Mouse (Mus musculus): ENCODE measurements around the gene Ppp1r3c.
"Not testable (repeated sequence)": the region's sequence is repeated elsewhere in the genome, so short reads cannot be mapped to it uniquely, and the experiment has no call there.

Ppp1r3c gene

DNA sequence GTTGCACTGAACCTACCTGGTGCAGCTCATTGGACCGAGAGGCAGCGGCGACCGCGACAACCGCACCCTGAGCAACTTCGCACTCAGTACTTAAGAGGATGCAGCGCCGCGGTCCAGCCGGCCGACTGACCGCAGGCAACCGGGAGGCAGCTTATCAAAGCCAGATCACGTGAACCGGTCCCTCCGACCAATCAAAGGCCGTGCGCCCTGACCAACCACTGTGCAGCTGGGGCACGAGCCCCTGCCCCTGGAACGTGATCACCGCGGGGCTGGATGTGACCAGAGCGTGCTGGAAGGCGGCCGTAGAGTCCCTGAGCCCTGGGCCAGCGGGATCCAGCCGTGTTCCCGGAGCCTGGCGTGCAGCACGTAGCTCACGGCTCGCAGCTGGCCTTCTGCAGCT lies at the start of gene Ppp1r3c:
Ppp1r3c (minus strand) TSS at position 117 of the 400 bp plus-strand sequence.
- in situ Hi-C loops (cut with MboI, MseI) = no loop called here

DNA sequence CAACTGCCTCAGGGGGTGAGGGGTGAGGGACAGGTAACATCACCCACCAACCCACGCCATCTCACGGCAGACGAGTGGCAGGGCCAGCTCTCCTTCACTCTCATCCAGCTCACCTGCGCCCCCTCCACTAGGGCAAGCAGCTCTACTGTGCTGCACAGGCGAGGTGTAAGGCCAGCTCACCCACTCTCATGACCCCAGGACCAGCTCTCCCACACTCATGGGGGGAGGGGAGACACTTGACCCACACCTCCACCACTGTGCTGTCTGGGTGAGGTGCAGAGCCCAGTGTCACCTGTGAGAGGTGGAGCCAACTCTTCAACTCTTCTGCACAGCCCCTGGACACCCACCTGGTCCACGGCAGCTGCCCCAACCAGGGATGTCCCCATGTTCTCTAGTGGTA lies 46.7 kb upstream of the Ppp1r3c start:
- in situ Hi-C loops (cut with MboI, MseI) = no loop called here

DNA sequence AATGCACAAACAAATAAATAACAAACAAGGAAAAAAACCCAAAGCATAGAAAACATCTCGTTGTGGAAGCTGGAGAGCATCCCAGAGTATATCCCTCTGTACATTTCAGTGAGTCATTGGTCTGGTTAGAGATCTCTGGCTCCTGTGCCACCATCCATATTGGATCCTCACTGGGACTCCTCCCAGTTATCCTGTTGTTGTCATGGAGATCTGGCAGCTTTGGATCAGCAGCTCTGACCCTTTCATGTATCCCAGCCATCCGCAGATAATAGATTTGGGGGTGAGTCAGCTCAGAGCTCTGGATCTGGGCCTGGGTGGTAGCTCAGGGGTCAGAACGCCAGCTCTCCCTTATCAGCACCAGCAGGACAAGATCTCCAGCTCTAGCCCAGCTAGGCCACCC lies 46.1 kb upstream of the Ppp1r3c start:
- in situ Hi-C loops (cut with MboI, MseI) = no loop called here

DNA sequence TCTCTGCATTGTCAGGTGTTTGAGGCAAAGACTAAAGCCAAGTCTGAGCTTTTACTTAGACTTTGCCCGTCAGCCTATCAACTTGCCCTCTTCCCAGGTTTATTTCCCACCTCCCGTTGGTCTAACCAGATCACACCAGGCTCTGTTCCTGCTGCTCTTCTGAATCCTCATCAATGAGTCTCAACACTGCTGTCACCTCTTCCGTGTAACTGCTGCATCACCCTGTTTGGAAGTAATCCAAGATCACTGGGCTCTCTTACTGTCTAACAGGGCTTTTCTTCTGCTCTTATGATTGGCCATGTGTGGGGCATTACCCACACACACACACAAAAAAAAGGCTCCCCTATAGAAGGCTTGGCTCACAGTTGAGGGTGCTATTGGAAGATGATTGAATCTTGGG lies 45.5 kb upstream of the Ppp1r3c start:
- in situ Hi-C loops (cut with MboI, MseI) = no loop called here

DNA sequence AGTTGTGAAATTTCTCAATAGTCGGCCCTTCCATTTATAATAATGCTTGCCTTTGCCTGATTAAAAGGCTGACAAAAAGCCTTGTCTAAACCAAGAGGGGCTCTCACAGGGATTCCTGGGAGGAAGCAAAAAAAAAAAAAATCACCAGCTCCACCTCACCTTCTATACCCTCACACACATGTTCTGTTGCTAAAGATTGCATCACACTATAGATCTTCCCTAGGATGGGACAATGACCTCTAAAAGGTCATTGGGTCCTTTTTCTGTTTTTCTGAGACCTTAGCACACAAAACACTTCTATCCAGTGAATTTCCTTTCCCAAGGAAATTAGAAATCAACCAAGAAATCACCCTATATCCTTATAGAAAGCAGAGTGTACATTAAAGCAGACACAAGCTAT lies 43.9 kb upstream of the Ppp1r3c start:
- in situ Hi-C loops (cut with MboI, MseI) = no loop called here

DNA sequence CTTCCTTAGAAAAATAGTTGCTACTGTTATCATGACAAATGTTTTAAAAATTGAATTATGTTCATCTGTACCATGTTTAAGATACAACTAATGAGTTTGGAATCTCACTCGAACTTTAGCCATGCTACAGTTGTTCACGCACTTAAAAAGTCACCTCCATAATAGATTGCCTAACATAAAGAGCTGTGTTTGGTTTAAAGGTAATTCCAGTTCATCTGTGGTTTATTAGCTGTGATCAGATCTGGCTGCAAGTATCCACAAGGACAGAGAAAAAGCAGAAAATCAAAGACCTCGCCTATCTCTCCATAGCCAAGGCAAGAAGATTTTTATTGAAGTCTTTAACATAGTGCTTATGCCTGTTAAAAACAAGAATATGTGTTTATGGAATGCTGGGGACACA lies 43.3 kb upstream of the Ppp1r3c start:
- in situ Hi-C loops (cut with MboI, MseI) = no loop called here

DNA sequence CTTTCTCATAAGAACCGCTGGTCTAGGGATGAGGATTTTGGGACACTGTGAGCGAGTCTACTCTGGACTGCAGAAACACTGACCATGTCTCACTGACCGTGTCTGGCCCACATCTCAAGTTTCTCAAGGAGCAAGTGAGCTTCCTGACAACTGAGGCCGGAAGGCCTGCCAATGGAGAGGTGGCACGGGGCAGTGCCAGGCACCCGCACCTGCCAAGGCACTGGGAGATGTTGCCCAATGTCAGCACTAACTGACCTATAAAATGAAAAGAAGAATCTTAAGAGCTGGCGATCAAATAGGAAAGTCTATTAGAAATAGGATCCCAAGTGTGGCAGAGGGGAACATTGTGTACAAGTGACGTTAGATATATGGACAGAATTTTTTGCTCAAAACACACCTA lies 39.1 kb upstream of the Ppp1r3c start:
- in situ Hi-C loops (cut with MboI, MseI) = no loop called here

DNA sequence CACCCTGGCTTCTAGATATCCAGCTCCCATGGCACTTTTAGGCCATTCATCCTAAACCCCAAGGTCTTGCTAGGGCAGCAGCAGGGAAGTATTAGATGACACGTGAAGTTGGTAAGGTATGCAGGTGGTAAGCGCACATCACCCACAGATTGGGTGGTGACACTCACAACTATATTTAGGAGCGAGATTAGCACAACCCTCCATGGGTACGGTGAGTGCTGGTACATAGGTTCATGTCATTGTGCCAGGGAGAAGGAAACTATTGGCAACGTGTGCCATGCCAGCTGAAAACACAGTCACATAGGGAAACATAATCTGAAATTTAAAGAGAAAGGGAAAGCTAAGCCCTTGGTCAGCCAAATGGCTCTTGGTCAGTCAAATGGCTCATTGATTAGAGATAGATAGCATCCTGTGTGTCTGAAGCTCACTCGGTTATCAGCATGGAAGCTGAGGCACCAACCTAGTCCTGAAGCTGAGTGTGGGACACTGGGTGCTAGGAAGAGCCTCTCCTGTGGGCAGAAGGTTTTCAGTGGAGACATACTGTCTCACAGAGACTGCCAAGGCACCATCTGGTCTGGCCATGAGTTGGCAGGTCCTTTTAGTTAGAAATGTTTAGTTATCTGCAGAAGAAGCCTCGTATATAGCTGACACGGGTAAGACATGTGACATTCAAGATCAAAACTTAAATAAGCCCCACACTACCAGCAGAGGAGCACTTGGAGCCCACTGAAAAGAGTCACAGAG lies 37.4 kb upstream of the Ppp1r3c start:
- in situ Hi-C loops (cut with MboI, MseI) = no loop called here

DNA sequence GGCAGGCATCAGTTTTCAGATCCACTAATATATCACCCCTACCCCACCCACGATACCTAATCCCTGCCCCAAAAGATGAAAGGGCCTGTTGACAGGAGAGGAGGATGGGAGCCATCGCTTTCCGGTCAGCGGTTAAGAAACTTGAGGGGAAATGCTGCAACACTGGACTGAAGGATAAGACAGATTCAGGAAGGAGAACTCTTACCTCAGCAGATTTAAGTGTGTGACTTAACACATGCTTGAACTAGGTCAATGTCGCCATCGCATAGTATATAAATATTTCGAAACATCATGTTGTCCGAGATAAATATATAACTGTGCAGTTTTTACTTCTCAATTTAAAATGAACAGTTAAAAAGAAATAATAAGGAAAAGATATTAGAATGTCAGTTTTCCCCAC lies 31.6 kb upstream of the Ppp1r3c start:
- in situ Hi-C loops (cut with MboI, MseI) = no loop called here

DNA sequence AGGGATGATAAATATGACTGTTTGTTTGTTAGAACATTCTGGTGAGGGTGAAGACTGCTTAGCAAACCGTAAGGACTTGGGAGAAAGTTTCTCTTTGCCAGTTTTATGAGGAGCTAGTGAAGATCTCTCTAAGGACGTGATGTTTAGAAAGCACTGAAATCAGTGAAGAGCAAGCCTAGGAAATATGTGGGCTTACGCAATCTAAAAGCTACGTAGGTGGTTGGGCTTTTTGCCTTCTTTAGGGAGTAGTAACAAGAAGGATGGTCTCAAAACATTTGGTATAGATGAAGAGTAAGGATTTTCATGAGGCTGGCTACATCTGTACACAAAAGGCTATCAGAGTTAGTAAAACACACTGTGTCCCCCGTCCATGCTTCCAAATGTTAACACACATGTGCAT lies 28.0 kb upstream of the Ppp1r3c start:
- in situ Hi-C loops (cut with MboI, MseI) = no loop called here

DNA sequence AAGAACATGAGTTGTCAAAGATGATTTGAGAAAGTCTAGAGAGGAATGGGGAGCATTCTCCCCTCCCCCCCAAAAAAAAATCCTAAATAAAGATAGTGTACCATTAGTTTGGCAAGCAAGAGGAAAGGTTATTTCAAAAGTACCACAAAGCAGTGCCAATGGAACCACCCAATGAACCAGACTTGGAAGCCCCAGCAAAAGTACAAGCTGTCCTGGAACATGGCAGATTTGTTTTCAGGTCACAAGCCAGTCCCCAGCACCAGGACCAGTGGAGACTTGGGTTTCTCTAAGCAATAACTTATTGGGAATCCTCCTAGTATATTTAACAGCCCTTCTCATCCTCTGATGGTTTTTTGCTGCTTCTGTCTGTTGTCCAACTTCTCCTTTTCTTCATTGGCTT lies 12.5 kb upstream of the Ppp1r3c start:
- in situ Hi-C loops (cut with MboI, MseI) = no loop called here

DNA sequence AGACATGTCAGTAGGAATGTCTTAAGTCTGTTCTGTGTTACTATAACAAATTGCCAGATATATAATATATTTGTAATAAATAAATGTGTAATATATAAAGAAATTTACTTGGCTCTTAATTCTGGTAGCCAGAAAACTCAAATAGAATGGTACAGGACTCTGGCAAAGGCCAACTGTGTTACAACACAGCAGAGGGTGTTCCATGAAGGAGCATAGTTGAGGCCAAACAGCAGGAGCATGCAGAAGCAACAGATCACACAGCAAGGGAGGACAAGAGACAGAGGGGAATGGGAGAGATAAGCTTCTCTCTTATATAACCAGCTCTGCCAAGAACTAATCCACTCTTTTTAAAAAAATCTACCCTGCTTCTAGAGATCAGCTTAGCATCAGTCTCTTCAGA lies 5.9 kb upstream of the Ppp1r3c start:
- in situ Hi-C loops (cut with MboI, MseI) = no loop called here

DNA sequence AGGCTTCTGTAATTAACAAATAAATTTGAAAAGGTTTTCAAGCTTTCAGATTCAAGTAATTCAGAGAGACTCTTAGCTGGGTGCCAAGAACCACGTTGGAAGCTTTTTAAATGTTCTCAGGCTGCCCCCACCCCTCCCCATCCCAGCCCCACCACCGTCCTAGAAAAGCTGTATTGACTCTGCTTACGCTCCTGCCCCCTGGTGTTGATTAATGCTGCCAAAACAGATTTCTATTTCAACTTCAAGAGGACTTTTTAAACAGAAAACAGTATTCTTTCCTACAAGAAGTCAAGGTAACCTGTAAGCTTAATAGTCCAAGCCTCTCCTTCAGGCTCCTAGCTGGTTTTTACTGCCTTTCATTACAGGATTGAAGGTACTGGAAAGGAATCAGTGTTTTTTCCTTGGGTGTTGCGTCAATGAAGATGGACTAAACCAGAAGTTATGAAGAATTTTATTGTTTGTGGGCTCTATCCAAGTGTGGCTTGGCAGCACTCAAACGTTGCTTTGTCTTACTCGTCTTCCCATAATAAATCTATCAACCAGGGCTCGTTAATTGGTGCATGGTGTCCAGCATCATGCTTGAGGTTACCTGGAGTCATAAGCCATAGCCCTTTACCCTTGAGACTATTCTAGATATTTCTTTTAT lies 3.2 kb upstream of the Ppp1r3c start:
- in situ Hi-C loops (cut with MboI, MseI) = no loop called here

DNA sequence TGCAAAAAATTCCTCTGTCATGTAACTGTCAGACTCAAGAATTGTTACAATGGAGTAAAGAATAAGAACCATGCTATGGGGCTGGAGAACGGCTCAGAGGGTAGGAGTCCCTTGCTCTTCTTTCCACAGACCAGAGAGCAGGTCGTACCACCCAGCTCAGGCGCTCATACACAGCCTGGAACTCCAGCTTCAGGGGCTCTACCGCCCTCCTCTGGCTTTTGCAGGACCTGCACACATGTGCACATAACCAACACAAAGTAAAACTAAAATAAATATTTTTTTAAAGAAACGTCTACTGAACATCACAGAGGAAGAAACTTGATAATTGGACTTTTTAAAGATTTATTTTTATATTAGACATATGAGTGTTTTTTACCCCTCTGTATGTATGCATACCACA lies 1.6 kb upstream of the Ppp1r3c start:
- in situ Hi-C loops (cut with MboI, MseI) = no loop called here

DNA sequence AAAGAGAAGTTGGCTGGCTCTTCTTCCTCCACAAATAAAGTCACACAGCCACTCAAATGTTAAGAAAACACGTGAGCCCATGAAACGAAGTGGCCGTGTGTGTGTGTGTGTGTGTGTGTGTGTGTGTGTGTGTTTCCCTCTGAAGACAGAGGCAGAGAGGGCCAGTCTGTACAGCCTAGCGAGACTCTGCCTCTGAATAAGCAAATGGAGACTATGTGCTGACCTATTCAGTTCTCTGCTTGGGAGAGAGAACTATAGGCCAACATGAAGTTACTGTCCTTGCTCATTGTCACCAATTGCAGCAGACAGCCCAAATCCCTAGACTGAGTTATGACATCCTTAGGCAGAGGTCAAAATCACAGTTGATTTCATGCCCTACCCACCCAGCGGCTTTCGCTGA lies 634 bp upstream of the Ppp1r3c start:
- in situ Hi-C loops (cut with MboI, MseI) = no loop called here

DNA sequence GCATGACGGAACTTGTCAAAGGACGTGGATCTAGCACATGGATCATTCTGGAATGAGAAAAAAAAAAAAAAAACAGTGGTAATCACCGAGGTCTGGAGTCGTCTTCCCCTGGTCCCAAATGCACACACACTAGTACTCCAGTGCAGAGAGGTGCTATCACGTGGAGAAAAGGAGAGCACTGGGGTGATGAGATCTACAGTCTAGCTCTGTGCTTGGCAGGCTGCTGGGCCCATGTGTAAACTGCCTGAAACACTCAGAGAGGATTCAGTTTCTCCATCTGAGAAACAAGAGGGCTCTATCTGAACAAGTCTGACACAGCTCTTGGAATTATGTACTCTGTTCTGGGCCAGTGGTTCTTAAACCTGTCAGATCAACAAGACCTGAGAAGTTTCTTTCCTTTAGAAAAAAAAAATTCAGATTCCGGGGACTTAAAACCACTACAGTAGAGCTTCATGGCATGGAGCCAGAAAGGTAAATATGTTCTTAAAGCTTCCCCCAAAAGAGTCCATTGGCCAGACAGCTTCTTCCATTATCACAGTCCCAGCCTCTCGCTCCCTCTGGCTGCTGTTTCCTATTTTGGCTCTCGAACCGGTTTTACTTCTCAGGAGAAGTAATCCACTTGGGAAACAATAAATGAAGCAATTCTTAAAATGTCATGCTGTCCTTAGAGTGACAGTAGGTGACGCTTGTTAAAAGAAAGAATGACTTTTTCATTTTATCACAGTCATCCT lies 2.0 kb downstream of the Ppp1r3c start:
- in situ Hi-C loops (cut with MboI, MseI) = no loop called here

DNA sequence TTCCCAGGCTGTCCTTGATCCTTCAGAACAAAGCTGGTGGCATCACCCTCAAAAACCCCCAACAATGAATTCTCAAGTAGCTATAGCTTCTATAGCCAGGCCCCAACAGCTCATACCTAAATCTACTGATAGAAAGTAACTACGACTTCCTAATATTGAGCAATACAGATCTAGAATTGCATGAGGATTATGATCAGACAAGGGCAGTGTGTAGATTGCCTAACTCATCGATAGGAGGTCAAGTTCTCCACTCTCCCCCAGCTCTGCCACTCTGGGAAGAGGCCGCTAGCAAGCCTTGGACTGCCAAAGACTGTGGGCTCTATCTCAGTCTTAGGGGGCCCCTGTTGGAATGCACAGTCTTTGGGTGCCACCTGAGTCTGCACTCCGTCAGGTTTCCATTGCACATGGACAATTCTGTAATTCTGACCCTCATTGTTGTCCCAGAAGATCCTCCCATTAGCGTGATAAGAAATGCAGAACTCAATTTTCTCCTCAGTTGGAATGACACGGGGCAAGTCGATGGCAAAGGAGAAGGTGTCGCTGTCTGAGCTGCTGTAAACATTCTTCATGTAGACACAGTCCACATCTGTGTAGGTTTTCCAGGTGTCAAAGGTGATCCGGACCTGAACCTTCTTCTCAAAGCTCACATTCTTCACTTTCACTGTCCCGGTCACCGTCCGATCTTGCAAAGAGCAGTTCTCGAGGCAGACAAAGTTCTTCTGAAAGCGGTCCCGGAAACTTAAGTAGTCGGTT lies 3.1 kb downstream of the Ppp1r3c start:
- in situ Hi-C loops (cut with MboI, MseI) = no loop called here

DNA sequence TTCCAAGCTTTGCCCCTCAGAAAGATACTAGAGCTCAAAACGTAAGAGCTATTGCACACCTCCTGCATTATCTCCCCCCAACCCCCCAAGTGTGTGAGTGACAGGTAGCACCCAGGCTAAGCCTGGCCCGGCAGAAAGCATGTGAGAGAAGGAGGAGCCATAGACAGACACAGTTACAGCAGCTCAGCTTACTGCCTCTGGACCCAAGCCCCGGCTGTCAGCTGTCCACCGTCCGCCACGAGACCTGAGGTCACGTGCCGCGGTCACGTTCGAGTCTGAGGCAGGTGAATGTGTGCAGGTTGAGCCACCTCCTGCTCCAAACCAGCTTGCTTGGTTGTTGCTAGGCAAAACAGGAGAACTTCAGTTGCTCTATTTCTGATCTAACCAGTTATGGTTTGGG lies 5.1 kb downstream of the Ppp1r3c start:
- in situ Hi-C loops (cut with MboI, MseI) = no loop called here

DNA sequence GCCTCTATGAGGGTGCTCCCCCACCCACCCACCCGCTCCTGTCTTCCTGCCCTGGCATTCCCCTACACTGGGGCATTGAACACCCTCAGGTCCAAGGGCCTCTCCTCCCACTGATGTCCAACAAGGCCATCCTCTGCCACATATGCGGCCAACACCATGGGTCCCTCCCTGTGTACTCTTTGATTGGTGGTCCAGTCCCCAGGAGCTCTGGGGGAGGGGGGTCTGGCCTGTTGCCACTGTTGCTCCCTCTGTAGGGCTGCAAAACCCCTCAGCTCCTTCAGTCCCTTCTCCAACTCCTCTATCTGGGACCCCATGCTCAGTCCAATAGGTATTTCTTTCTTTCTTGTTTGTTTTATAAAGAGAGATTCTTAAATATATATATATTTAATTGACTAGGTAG lies 6.0 kb downstream of the Ppp1r3c start:
- in situ Hi-C loops (cut with MboI, MseI) = not testable (repeated sequence)

DNA sequence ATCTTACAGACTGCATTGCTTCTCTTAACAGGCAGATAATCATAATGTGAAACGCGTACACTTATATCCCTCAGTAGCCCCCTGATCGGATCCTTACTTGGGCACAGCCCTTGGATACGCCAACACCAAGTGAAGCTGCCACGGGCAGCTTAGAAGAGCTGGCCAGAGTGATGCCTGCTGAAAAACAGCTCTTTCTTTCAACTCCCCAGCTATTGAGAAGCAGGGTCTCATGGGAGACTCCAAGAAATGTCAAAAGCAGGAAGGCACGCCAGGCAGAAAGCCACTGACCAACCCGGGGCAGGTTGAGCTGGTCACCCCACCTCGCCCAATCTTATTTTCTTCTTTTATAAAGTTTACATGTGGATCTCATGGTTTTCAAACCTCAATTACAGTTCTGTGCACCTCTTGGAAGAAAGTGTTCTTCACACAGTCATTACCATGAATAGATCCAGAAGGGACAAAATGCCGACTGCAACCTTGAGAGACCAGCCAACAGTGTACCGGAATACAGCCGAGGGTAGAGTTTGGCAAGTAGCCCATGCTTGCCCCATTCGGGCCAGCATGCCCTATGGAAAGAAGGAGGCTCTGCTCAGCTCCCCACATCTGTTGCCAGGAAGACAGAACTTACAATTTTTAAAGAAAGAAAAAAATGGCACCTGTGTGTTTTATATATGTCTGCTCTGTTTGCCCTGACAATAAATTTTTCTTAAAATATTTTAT lies 7.6 kb downstream of the Ppp1r3c start:
- in situ Hi-C loops (cut with MboI, MseI) = loop anchor here (5.0 kb wide), 2 partner anchors 52 to 267 kb away; no protein-coding TSS in a partner anchor

DNA sequence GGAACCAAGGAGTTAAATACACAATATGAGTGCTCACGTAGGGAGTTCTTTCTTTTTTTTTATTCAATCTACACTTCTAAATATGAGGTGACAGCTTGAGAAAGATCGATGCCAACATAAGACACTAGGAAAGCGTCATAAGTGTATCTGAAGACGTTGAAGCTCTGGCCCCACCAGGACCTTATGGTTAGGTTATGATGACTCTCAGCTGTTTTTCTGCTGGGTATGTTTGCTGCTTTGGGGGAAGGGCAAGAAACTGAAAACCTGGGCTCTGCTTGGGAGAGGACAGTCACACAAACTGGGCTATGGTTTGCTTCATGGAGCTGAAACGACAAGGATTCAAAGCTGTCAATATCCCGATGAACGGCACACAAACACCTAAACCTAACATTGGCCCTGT lies 11.5 kb downstream of the Ppp1r3c start:
- in situ Hi-C loops (cut with MboI, MseI) = loop anchor here (5.0 kb wide), 2 partner anchors 48 to 263 kb away; no protein-coding TSS in a partner anchor
